Mouse (Mus musculus) intestine, embryonic 16.5 days (tissue): ENCODE data around the gene Szrd1. TPM values are rescaled to one million over a fixed set of nuclear protein-coding genes. Genes with fewer than 3 reads are reported as not detected.
A peak's percentile ranks its signal among the peaks of the same experiment; 100 is the strongest.

Experiments used
- ATAC-seq: fragments of 200-750 bp; cut with Nextera tagmentation; 2 replicates; pipeline ENCODE4 v1.8.0; 2017; ENCODE audit warnings: moderate TSS enrichment, moderate library complexity
- H3K27ac ChIP-seq: fragments of 300-500 bp; sonication (generic); 2 replicates; pipeline ENCODE4 v1.5.1; 2014; ENCODE audit warnings: mild to moderate bottlenecking, low read length
- H3K27me3 ChIP-seq: fragments of 300-500 bp; sonication (generic); replicated peaks from 2 replicates; pipeline ENCODE4 v1.6.1; 2014; ENCODE audit warnings: low read length, control low read depth, mixed read lengths; ENCODE audit not compliant: control insufficient read depth, insufficient read depth
- H3K36me3 ChIP-seq: fragments of 300-500 bp; sonication (generic); 2 replicates; pipeline ENCODE4 v1.6.1; 2014; ENCODE audit warnings: low read length, control low read depth; ENCODE audit not compliant: control insufficient read depth, insufficient read depth
- H3K4me1 ChIP-seq: fragments of 300-500 bp; sonication (generic); 2 replicates; pipeline ENCODE4 v1.6.1; 2014; ENCODE audit warnings: low read length, control low read depth, mixed read lengths; ENCODE audit not compliant: control insufficient read depth, insufficient read depth
- H3K4me2 ChIP-seq: fragments of 300-500 bp; sonication (generic); 2 replicates; pipeline ENCODE4 v1.6.1; 2014; ENCODE audit warnings: low read depth, low read length, control low read depth
- H3K4me3 ChIP-seq: fragments of 300-500 bp; sonication (generic); 2 replicates; pipeline ENCODE4 v1.5.1; 2014; ENCODE audit warnings: mild to moderate bottlenecking, low read length
- H3K9ac ChIP-seq: fragments of 300-500 bp; sonication (generic); 2 replicates; pipeline ENCODE4 v1.6.1; 2014; ENCODE audit warnings: low read depth, low read length
- H3K9me3 ChIP-seq: fragments of 300-500 bp; sonication (generic); 2 replicates; pipeline ENCODE4 v1.6.1; 2016; ENCODE audit warnings: low read length, control low read depth; ENCODE audit not compliant: control insufficient read depth
- WGBS: fragments of 180-500 bp; shearing (Covaris S2); extraction: QIAGEN DNeasy Blood & Tissue Kit; methylation state at CpG from one replicate; pipeline ENCODE4 v1.1.7; 2014; 5-methylcytosine and 5-hydroxymethylcytosine counted together
- polyA plus RNA-seq: library from polyadenylated mRNA; unstranded; fragments of >200 nt; fragmentation: Nextera tagmentation; extraction: Ambion mirVana; gene quantifications from 2 replicates; pipeline ENCODE4 v1.2.1, GENCODE M21; 2015

The Szrd1 gene
- 44.4 and 46.4 TPM in 2 replicates for polyA plus RNA-seq

DNA sequence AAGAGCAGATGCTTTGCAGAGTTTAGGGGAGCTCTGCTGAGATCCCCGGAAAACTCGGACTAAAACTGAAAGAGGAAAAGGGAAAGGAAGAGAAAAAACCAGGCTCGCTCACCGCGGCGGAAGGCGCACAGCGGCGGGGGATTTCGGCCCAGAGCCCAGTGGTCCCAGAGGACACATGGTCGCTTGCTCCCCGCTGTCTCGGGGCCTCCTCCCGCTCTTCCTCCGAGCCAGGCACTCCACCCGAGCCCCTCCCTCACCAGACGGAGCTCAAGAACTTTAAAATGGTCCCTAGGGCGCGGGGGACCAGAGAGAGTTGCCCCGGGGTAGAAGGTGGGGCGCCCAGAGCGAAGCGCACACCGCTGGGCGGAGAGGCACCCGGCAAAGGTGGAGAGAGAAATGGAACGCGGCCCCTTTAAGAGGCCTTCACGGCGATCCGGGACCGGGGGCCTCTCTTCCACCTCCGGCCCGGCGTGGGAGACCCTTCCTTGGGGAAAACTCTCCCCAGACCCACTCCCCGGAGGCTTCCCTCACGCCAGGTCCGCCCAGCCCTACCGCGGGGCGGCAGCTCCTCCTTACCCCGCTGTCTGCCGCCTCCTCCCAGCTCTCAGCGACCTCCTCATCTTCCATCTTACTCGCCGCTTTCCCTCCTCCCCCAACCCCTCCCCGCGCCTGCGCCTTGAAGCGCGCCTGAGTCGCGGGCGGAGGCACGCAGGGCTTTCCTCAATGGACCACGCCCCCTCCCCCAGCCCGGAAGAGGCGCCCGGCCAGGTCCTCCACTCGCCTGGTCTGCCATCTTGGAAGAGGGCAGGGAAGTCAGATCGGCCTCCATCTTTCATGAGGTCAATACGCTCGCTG lies at the start of gene Szrd1:
Gene Szrd1 (minus strand): TSS at position 660 of the 855 bp plus-strand sequence.
- ATAC-seq: peak; percentile 92
- Histone ChIP-seq H3K27me3 (no peaks in the 10 kb centered on the region), H3K4me1 (peaks cover 36% of the 10 kb centered on the region), H3K4me2 (peak within 1 kb of the TSS; percentile 75), H3K4me3 (peak within 1 kb of the TSS; percentile 86), H3K9me3 (no peaks in the 10 kb centered on the region), H3K36me3 (no peaks in the 10 kb centered on the region), H3K9ac (peak within 1 kb of the TSS; percentile 92), H3K27ac (peak within 1 kb of the TSS; percentile 96)
- WGBS: under 1% methylated on average over 63 of the region's 63 CpGs

DNA sequence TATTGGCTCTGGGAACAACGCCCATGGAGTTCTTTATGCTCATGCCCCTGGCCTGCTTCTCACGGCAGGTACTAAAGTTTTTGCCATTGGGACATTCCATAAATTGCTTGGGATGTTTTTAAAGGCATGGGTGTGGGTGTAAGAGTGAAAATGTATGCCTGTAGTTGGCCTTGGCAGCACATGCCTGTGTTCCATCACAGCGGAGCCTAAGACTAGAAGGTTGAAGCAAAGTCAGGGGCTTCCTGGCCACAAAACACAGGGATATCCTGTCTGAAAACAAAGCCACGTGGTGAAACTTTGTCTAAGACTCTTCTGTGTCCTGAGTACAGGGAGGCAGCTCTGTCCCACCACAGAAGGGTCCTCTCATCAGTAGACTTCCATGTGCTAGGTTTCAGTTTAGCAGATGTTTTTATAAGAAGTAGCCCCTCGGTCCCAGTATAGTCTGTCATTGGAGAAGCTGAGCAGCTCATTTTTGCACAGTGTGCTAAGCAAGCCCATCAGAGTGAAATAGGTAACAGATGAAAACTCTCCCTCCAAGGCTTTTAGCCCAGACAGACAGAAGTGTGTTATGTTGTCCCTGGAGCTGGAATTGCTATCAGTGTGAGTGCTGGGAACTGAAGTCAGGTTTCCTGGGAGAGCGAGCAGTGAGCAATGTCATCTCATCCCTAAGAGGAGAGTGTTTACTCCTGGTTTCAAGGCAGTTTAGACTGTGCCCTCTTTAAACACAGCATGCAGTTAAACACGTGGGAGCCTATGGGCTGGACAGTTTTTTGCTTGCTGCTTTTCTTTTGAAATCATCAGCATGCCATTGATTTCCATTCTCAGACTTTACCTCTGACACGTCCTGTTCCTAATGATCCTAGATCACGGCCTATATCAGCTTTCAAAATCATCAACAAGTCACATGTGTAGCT lies 47.6 kb upstream of the Szrd1 start:
- Histone ChIP-seq H3K4me3 (no peak overlapping the region), H3K9ac (no peak overlapping the region), H3K4me2 (no peak overlapping the region), H3K9me3 (no peaks in the 10 kb centered on the region), H3K27me3 (no peaks in the 10 kb centered on the region), H3K4me1 (peaks cover 18% of the 10 kb centered on the region), H3K27ac (peak overlapping the region; percentile 24; the same call in 1 of the 2 replicates), H3K36me3 (peaks cover 4% of the 10 kb centered on the region)
- WGBS: 46% methylated on average over 9 of the region's 9 CpGs
- no peak for ATAC-seq

DNA sequence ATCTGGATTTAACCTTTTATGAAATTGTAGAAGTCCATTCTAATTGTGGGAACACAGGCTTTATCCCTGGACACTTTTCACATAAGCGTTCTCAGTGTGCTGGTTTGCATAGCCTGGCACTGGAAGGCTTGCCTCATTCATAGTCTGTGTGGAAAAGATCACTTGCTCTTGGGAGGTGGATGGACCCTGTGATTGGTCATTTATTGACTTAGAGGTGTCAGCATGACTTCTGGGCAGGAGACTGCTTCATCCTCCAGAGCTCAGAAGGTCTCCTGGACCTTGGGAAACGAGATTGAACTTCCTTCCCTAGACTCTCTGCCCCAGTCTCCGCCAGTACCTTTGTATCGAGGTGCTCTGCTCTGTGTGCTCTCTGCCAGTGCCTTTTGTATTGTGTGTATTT lies 44.9 kb upstream of the Szrd1 start:
- H3K27me3 ChIP-seq: no peaks in the 10 kb centered on the region
- H3K27ac ChIP-seq: no peak overlapping the region
- peaks cover 18% of the 10 kb centered on the region for H3K4me1 ChIP-seq
- H3K4me3 ChIP-seq: no peak overlapping the region
- H3K4me2 ChIP-seq: no peak overlapping the region
- WGBS: 91% methylated on average over 4 of the region's 4 CpGs
- no peaks in the 10 kb centered on the region for H3K9me3 ChIP-seq
- no peak for ATAC-seq
- no peak overlapping the region for H3K9ac ChIP-seq
- no peaks in the 10 kb centered on the region; the same call in 1 of the 2 replicates for H3K36me3 ChIP-seq

DNA sequence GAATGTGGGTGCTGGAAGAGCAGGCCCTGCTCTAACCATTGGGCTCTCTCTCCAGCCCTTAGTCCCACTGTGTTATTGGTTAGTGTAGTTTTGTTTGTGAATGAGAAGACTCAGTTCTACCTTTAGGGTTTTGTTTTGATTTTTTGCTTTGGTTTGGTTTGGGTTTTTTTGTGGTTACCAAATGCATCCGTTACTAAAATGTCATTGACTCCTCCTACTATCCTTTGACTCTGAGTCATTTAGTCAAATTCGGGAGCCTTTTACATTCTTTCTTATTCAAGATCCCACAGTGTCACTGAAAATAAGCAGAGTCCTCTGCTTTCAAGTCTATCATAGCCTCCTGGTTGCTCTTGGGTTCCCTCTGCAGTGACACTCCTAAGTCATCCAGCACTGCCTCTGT lies 44.4 kb upstream of the Szrd1 start:
- 93% methylated on average over 2 of the region's 2 CpGs for WGBS
- Histone ChIP-seq H3K4me2 (no peak overlapping the region), H3K9me3 (no peaks in the 10 kb centered on the region), H3K4me3 (no peak overlapping the region), H3K4me1 (peaks cover 18% of the 10 kb centered on the region), H3K9ac (no peak overlapping the region), H3K27ac (no peak overlapping the region), H3K27me3 (no peaks in the 10 kb centered on the region), H3K36me3 (no peaks in the 10 kb centered on the region; the same call in 1 of the 2 replicates)
- ATAC-seq: no peak

DNA sequence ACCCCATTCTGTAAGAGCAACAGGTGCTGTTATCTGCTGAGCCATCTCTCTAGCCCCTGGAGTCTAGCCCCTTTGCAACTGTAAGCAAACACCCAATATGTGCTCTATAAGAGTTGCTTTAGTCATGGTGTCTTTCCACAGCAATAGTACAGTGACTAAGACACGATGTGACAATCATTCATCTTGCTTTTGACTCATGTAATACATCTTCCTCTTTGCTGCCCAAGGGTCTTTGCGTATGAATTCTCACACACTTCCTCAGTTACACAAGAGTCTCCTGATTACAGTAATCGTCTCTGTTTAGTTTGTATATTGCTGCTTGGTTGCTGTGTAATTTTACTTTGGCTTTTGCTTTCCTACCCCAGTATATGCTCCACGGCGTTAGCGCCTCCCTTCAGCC lies 42.4 kb upstream of the Szrd1 start:
- WGBS: 91% methylated on average over 6 of the region's 6 CpGs
- no peak for ATAC-seq

DNA sequence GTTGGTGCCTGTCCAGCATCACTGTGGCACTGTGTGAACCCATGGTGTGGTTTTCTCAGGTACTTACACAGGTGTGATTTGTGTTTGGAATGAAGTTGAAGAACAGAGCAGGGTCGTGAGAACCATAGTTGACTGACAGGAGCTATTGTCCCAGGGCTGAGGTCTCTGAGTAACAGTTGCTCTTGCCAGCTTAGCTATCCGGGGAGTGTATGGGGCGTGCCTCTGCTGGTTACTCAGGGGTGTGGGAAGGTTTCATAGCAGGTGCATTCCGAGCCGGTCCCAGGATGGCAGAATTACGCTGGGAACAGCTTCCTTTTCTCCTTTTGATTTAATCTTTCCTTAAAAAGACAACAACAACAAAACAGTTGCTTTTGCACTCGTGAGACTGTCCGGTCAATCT lies 41.3 kb upstream of the Szrd1 start:
- no peaks in the 10 kb centered on the region for H3K27me3 ChIP-seq
- 78% methylated on average over 8 of the region's 8 CpGs for WGBS

More for the DNA sequence above, 42.4 kb upstream of the Szrd1 start:
- Histone ChIP-seq H3K36me3 (no peaks in the 10 kb centered on the region; the same call in 1 of the 2 replicates), H3K27me3 (no peaks in the 10 kb centered on the region), H3K4me1 (peaks cover 12% of the 10 kb centered on the region), H3K9me3 (no peaks in the 10 kb centered on the region), H3K9ac (no peak overlapping the region), H3K4me3 (no peak overlapping the region), H3K4me2 (no peak overlapping the region), H3K27ac (no peak overlapping the region)

DNA sequence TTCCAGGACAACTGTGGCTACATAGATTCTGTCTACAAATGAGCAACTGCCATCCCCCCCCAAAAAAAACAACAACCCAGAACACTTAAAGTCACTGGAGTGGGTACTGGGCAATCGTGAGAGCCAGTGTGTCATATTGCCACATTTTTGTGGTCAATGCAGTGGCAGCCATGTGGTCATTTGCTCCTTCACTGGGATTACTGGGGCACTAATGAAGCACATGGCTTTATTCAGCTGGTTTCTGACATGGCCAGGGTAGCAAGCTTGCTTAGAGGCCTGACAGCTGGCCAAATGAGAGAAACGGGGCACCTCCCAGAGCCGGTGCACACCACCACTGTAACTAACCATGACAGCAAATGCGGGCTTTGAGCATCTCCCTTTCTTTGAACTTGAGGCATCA lies 38.9 kb upstream of the Szrd1 start:
- 89% methylated on average over 4 of the region's 4 CpGs for WGBS
- no peaks in the 10 kb centered on the region for H3K9me3 ChIP-seq
- no peak overlapping the region for H3K4me2 ChIP-seq
- no peak for ATAC-seq
- no peaks in the 10 kb centered on the region for H3K4me1 ChIP-seq
- no peak overlapping the region for H3K4me3 ChIP-seq
- no peak overlapping the region for H3K27ac ChIP-seq
- H3K36me3 ChIP-seq: no peaks in the 10 kb centered on the region; the same call in 1 of the 2 replicates
- H3K27me3 ChIP-seq: no peaks in the 10 kb centered on the region
- H3K9ac ChIP-seq: no peak overlapping the region

More for the DNA sequence above, 41.3 kb upstream of the Szrd1 start:
- Histone ChIP-seq H3K4me2 (no peak overlapping the region), H3K4me1 (0 out of 2 replicates have a peak, but pooled peaks cover under 1% of the 10 kb centered on the region), H3K4me3 (no peak overlapping the region), H3K27ac (no peak overlapping the region), H3K36me3 (no peaks in the 10 kb centered on the region; the same call in 1 of the 2 replicates), H3K9me3 (no peaks in the 10 kb centered on the region), H3K9ac (no peak overlapping the region)
- ATAC-seq: no peak

DNA sequence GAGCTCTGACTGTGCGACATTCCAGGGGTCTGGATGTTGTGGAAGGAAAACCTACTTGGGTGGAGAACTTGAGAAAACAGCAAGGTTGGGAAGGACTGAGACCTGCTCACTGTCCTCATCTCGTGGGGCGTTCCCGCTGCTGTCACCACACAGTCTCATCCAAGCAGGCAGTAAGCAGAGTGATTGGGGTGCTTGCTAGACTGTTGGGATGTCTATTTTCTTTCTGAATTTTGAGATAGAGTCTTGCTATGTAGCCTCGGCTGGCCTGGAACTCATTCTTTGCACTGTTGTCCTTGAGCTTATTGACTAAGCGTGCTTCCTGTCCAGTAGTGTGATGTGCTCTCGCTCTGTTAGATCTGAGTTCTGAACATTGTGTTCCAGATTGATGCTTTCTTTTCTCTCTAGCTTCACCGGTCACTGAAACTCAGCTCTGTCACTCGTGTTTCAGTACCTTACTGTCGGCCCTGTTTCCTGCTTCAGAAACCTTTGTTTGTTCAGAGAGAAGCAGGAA lies 36.8 kb upstream of the Szrd1 start:
- Histone ChIP-seq H3K9ac (no peak overlapping the region), H3K9me3 (no peaks in the 10 kb centered on the region), H3K36me3 (peaks cover 2% of the 10 kb centered on the region; the same call in 1 of the 2 replicates), H3K4me1 (no peaks in the 10 kb centered on the region), H3K4me3 (no peak overlapping the region), H3K27me3 (no peaks in the 10 kb centered on the region), H3K27ac (no peak overlapping the region), H3K4me2 (no peak overlapping the region)
- ATAC-seq: no peak
- whole genome bisulfite sequencing: 81% methylated on average over 10 of the region's 10 CpGs

DNA sequence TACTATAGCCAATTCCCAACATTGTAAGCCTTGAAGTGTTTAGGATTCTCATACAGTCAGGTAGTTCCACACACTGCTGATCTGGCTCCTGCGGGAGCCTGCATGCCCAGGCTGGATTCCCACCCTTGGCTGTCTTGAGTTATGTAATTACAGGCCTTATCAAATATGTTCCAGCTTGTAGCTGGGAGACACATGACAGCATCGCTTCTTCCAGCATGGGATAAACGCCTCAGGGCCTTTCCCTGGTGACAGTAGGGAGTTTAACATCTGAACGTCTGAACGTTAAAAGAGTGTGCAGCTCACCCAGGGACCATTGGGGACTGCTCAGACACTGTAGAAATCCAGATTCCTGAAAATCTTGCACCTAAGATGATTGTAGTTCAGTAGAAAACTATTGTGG lies 36.2 kb upstream of the Szrd1 start:
- 76% methylated on average over 5 of the region's 5 CpGs for WGBS
- no peak overlapping the region for H3K27ac ChIP-seq
- no peak for ATAC-seq
- no peaks in the 10 kb centered on the region for H3K27me3 ChIP-seq
- no peak overlapping the region for H3K9ac ChIP-seq
- no peaks in the 10 kb centered on the region for H3K9me3 ChIP-seq
- no peaks in the 10 kb centered on the region for H3K4me1 ChIP-seq
- no peak overlapping the region for H3K4me3 ChIP-seq
- peaks cover 2% of the 10 kb centered on the region; the same call in 1 of the 2 replicates for H3K36me3 ChIP-seq
- no peak overlapping the region for H3K4me2 ChIP-seq
